Mouse (Mus musculus) spleen, postnatal 0 days (tissue): ENCODE measurements around the gene Sgca. TPM values are rescaled to one million over a fixed set of nuclear protein-coding genes. Genes with fewer than 3 reads are reported as not detected.

ENCODE experiments used
- polyA plus RNA-seq: library from polyadenylated mRNA; unstranded; fragments of >200 nt; fragmentation: Nextera tagmentation; extraction: Ambion mirVana; gene quantifications from 2 replicates; pipeline ENCODE4 v1.2.1, GENCODE M21; 2015

Sgca gene
- 0.17 and 0.72 TPM in 2 replicates for polyA plus RNA-seq

GRCm38 (mm10) chr11:94976199-94976598 lies at the start of gene Sgca:
Gene Sgca, minus strand, starts transcription at chr11:94976327.

GRCm38 (mm10) chr11:95009629-95010014 lies 33.5 kb upstream of the Sgca start, which contains the start of gene Samd14:
Gene Samd14, plus strand, starts transcription at chr11:95009879.

GRCm38 (mm10) chr11:94990749-94991577 lies 14.8 kb upstream of the Sgca start, which contains the start of gene Ppp1r9b:
Gene Ppp1r9b, plus strand, starts transcription at chr11:94991035.

GRCm38 (mm10) chr11:94967419-94967818 lies 8.7 kb downstream of the Sgca start, which contains the start of gene Hils1:
Gene Hils1, plus strand, starts transcription at chr11:94967593.

GRCm38 (mm10) chr11:94936045-94936444 lies 40.1 kb downstream of the Sgca start, which contains the start of gene Col1a1:
Gene Col1a1, plus strand, starts transcription at chr11:94936224.

Other genes starting within 250 kb of the Sgca start
- 0.15 TPM in 1 of 2 replicates, not detected in the other for gene Cdc34b, start 234.5 kb downstream of the Sgca start, polyA plus RNA-seq
- gene Tmem92, start 193.6 kb downstream of the Sgca start, polyA plus RNA-seq: not detected in 2 replicates
- gene Col1a1, start 40.1 kb downstream of the Sgca start, polyA plus RNA-seq: 226 and 297 TPM in 2 replicates
- gene Hils1, start 8.7 kb downstream of the Sgca start, polyA plus RNA-seq: not detected in 2 replicates
- gene Ppp1r9b, start 14.7 kb upstream of the Sgca start, polyA plus RNA-seq: 21.7 TPM in 2 replicates
- 35.2 and 44.2 TPM in 2 replicates for gene Samd14, start 33.6 kb upstream of the Sgca start, polyA plus RNA-seq
- gene Pdk2, start 65.0 kb upstream of the Sgca start, polyA plus RNA-seq: 8.7 and 12.7 TPM in 2 replicates
- 3.8 and 4.6 TPM in 2 replicates for gene Itga3, start 100.5 kb upstream of the Sgca start, polyA plus RNA-seq
- gene Dlx3, start 143.8 kb upstream of the Sgca start, polyA plus RNA-seq: 0.05 TPM in 1 of 2 replicates, not detected in the other
- gene Dlx4, start 169.9 kb upstream of the Sgca start, polyA plus RNA-seq: 0.11 TPM in 1 of 2 replicates, not detected in the other